Mouse (Mus musculus): ENCODE measurements around the gene Grap. TPM values are rescaled to one million over a fixed set of nuclear protein-coding genes. Genes with fewer than 3 reads are reported as not detected.
A peak's percentile ranks its signal among the peaks of the same experiment; 100 is the strongest.
"Not testable (repeated sequence)": the region's sequence is repeated elsewhere in the genome, so short reads cannot be mapped to it uniquely, and the experiment has no call there.

Grap gene
- total RNA-seq (2021): 1 to 10 TPM; 7.0 to 7.8 TPM
- long read RNA-seq, experiment 1, transcript Grap-201 (5 exons, 1,662 nt): major isoform, 19 of 22 reads
- long read RNA-seq, experiment 1, partial matches to known transcripts: 0 of 22 reads
- long read RNA-seq, experiment 1, other reads (novel, unspliced or antisense): 3 of 22 reads
- long read RNA-seq, experiment 2, transcript Grap-201 (5 exons, 1,662 nt): major isoform, 26 of 28 reads
- long read RNA-seq, experiment 2, partial matches to known transcripts: 0 of 28 reads
- long read RNA-seq, experiment 2, other reads (novel, unspliced or antisense): 2 of 28 reads

GRCm38 (mm10) chr11:61652686-61653447 is at the start of gene Grap:
Gene Grap (plus strand): TSS chr11:61653265.
- DNase-seq (ENCODE audit: low spot score in 2 of 2): no peak

GRCm38 (mm10) chr11:61608072-61608471 is 45.0 kb upstream of the Grap start:
- DNase-seq (ENCODE audit: low spot score in 2 of 2): no peak

GRCm38 (mm10) chr11:61611197-61611596 is 41.9 kb upstream of the Grap start:
- DNase-seq (ENCODE audit: low spot score in 2 of 2): no peak

- no peak for DNase-seq (ENCODE audit: low spot score in 2 of 2)
Observed at GRCm38 (mm10) chr11:61612116-61612635, 40.9 kb upstream of the Grap start.

GRCm38 (mm10) chr11:61614401-61614800 is 38.7 kb upstream of the Grap start:
- no peak for DNase-seq (ENCODE audit: low spot score in 2 of 2)

GRCm38 (mm10) chr11:61615686-61616522 is 37.2 kb upstream of the Grap start:
- DNase-seq (ENCODE audit: low spot score in 2 of 2): peak in 1 of 2 experiments; percentile 28

- DNase-seq (ENCODE audit: low spot score in 2 of 2): no peak
Observed at GRCm38 (mm10) chr11:61616523-61617292, 36.4 kb upstream of the Grap start.

GRCm38 (mm10) chr11:61617293-61617975 is 35.6 kb upstream of the Grap start:
- DNase-seq (ENCODE audit: low spot score in 2 of 2): no peak

- DNase-seq (ENCODE audit: low spot score in 2 of 2): peak in 1 of 2 experiments; percentile 24
Observed at GRCm38 (mm10) chr11:61618131-61618530, 34.9 kb upstream of the Grap start.

- no peak for DNase-seq (ENCODE audit: low spot score in 2 of 2)
Observed at GRCm38 (mm10) chr11:61618571-61618970, 34.5 kb upstream of the Grap start.

GRCm38 (mm10) chr11:61619356-61619755 is 33.7 kb upstream of the Grap start:
- DNase-seq (ENCODE audit: low spot score in 2 of 2): no peak

- DNase-seq (ENCODE audit: low spot score in 2 of 2): peak; percentile 68 to 78
Observed at GRCm38 (mm10) chr11:61619791-61620241, 33.2 kb upstream of the Grap start.

GRCm38 (mm10) chr11:61620254-61620670 is 32.8 kb upstream of the Grap start:
- peak; percentile 81 to 90 for DNase-seq (ENCODE audit: low spot score in 2 of 2)

- DNase-seq (ENCODE audit: low spot score in 2 of 2): no peak
Observed at GRCm38 (mm10) chr11:61620762-61621161, 32.3 kb upstream of the Grap start.

- DNase-seq (ENCODE audit: low spot score in 2 of 2): no peak
Observed at GRCm38 (mm10) chr11:61625136-61625535, 27.9 kb upstream of the Grap start.

GRCm38 (mm10) chr11:61626509-61626908 is 26.6 kb upstream of the Grap start:
- no peak for DNase-seq (ENCODE audit: low spot score in 2 of 2)

GRCm38 (mm10) chr11:61629621-61630020 is 23.4 kb upstream of the Grap start:
- DNase-seq (ENCODE audit: low spot score in 2 of 2): no peak

GRCm38 (mm10) chr11:61636309-61636708 is 16.8 kb upstream of the Grap start:
- not testable (repeated sequence) for DNase-seq (ENCODE audit: low spot score in 2 of 2)

GRCm38 (mm10) chr11:61637413-61637812 is 15.7 kb upstream of the Grap start:
- no peak for DNase-seq (ENCODE audit: low spot score in 2 of 2)

- DNase-seq (ENCODE audit: low spot score in 2 of 2): no peak
Observed at GRCm38 (mm10) chr11:61637856-61638255, 15.2 kb upstream of the Grap start.

Measured in gastrocnemius, postnatal 4 days (tissue).